ENCODE assay signal across 8 mouse cellular contexts in genomic region chr2:65811203-65811602, GRCm38 (mm10). TPM values are rescaled to one million over a fixed set of nuclear protein-coding genes. Genes with fewer than 3 reads are reported as not detected.
"Had no signal": no experiment of that assay in that cellular context is flagged by ENCODE, and none has a peak within 500 bp of the region (broad histone marks: within the 10 kb centered on the region; RNA-seq: fewer than 3 reads in every experiment).

No protein-coding gene starts in this region.

RNA-seq across cellular contexts. Expression of gene Csrnp3, which starts 34.4 kb away (rescaled TPM):
- total RNA-seq: liver, adult 2 months; megakaryocyte progenitor cell, adult 5-6 weeks; megakaryocyte, adult 5-6 weeks; megakaryocyte-erythroid progenitor cell, adult 5-6 weeks; monocyte, adult 5-6 weeks had no signal
- polyA plus RNA-seq: liver, adult 2 months; liver, embryonic 16.5 days; liver, postnatal 0 days; macrophage had no signal
